Mouse (Mus musculus) E14TG2a.4 (cell line): ENCODE measurements at regions not wholly inside any gene's neighbourhood (a gene's known extent, or its start where the extent isn't known, plus 50 kb on each side); places are given as distances from the start of the nearest gene placed in this dataset.

Source experiments
- CTCF ChIP-seq: conservative IDR thresholded peaks from 2 replicates; pipeline ENCODE4 v1.5.1; 2014; ENCODE audit warnings: low read length
- NANOG ChIP-seq: IDR thresholded peaks from 2 replicates; pipeline ENCODE4 v1.6.1; 2014; ENCODE audit warnings: borderline replicate concordance, low read length, mixed read lengths
- POU5F1 ChIP-seq: IDR thresholded peaks from 2 replicates; pipeline ENCODE4 v1.6.1; 2014; ENCODE audit warnings: low read length, borderline replicate concordance

GRCm38 (mm10) chr2:169008756-169009155 is 53.4 kb upstream of the Zfp64 start:
- TF ChIP-seq CTCF (no peak), POU5F1 (no peak), NANOG (no peak)
